Mouse (Mus musculus) mesoderm, embryonic 11.5 days (tissue): ENCODE data around the gene Thada.

Experiments used
- DNase-seq: peaks from one replicate; pipeline ENCODE4 v3.0.0-alpha.2; 2012; ENCODE audit warnings: low read depth, low spot score

Thada gene

GRCm38 (mm10) chr17:84147183-84148108, 318.6 kb downstream of the Thada start:
- no peak for DNase-seq

GRCm38 (mm10) chr17:84146458-84147182, 319.4 kb downstream of the Thada start:
- no peak for DNase-seq

DNA sequence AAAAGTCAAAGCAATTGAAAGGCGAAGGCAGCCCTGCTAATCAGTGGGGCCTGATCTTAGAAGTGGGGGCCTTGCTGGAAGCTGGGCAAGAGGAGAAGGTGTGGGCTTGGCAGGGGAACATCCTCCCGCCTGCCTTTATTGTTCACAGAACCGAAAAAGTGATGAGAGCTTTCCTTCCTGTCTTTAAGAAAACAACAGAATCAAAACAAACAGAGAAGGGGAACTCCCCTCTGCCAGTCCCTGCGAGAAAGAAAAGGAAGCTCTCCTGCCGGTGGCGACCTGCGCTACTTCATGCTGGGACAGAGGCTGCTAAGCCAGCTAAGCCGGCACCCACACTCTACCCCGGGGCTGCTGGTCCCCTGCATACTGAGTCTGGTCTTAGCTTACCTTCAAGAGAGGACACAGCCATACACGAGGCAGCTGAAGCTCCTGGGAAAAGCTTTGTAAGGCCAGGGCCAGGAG, 320.1 kb downstream of the Thada start:
- DNase-seq = no peak

- DNase-seq = no peak
These were observed 321.0 kb downstream of the Thada start for GRCm38 (mm10) chr17:84144762-84145599.

DNA sequence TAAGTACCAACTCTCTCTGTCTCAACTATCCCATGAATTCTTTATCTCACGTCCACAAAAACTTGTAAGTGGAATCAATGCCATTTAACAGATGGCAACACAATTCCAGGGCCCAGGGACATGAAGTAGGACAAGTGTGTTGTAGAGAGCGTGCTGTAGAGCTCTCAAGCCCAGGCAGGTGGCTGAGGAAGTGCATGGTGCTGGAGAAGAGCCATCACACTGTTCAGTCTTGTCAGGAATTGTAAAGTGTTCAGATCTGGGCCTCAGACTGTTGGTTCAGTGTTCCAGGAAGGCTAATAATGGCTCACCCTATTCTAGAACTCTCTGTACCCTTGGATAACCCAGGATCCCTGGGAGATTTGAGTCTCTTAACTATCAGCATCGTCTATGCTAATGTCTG, 321.9 kb downstream of the Thada start:
- no peak for DNase-seq

DNA sequence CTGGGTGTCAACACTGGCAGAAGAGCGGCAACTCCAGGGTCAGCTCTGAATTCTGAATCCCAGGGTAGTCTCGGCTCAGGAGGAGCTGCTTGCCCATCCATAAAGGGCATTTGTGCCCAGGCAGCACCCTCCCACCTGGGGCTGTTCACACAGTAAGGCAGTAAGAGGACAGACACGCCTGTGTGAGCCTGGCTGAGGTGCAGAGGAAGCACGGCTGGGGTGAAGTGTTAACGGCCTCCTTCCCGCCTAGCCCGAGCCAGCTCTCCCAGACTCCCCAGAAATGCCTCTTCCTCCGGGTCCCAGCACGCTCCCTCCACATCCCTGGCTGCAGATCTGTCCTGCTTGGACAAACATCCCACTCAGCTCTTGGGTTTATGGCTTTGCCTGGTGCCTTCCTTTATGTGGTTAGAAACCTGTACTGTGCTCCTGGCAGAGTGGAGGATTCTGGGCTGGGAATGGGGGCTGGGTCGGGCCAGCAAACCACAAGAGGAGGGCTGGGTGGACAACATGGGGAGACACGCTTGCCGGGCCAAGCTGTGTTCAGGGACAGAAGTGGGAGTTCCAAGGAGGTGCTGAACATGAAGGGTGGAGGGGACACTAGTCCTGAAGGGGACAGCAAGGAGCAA, 322.7 kb downstream of the Thada start:
- no peak for DNase-seq

- no peak for DNase-seq
These were observed 324.3 kb downstream of the Thada start for GRCm38 (mm10) chr17:84141691-84142090.

- no peak for DNase-seq
These were observed 325.0 kb downstream of the Thada start for GRCm38 (mm10) chr17:84140822-84141507.
